Mouse (Mus musculus): ENCODE results near the gene Slc22a26.
"Not testable (repeated sequence)": the region's sequence is repeated elsewhere in the genome, so short reads cannot be mapped to it uniquely, and the experiment has no call there.

Slc22a26 gene

DNA sequence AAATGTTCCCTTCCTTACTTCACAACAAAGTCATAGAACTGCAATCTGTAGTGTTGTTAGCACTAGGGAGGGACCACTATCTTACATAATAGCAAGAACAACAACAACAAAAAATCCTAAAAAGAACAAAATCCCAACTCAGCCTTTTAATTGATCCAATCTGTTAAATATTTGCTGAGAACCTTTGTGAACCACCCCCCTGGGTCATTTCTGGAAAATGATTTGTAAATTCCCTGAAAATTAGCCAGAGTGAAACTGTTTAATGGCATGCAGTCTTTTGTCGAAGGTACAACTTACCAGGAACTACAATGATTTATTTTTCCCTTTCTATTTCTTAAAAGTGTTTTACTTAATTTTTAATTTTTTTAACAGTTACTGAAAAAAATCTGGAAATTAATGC lies at the start of gene Slc22a26:
TSS of gene Slc22a26 (minus strand) at position 97 of the 400 bp plus-strand sequence.
- no peak for DNase-seq (ENCODE audit: low spot score in 2 of 2)

DNA sequence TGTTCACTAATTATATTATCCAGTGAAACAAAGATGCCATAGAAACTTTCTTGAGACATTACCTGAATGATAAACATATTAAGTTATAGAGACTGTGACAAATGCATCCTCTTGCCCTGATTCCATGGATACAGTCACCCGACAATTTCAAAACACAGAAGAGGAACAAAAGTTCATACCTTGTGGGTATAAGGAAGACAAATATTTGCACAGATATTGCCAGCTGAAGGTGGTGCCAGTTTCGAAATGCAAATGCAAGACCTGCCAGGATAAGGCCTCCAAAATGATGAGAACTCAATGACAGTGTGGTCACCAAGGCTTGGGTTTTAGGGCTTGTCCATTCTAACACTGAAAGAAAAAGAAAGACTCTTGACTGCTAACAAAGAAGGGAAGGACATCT lies 27.4 kb upstream of the Slc22a26 start:
- DNase-seq (ENCODE audit: low spot score in 2 of 2): no peak

GRCm38 (mm10) chr19:7790571-7790970 lies 11.9 kb downstream of the Slc22a26 start:
- DNase-seq (ENCODE audit: low spot score in 2 of 2): no peak

DNA sequence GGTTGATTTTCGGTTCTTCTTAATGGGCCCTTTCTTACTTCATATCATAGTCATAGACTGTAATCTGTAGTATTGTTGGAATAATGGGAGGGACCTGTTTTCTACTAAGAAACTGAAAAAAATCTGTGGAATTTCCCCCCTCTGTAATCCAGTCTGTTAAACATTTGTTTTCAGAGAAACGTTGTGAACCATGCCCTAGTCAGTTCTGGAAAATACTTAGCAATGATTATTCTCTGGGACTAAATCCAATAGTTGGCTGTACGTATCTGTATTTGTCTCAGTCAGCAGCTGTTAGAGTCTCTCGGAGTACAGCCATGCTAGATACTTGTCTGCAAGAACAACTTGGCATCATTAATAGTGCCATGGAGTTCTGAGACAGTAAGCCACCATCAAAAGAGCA lies 27.2 kb downstream of the Slc22a26 start:
- no peak for DNase-seq (ENCODE audit: low spot score in 2 of 2)

GRCm38 (mm10) chr19:7766124-7766523 lies 36.3 kb downstream of the Slc22a26 start:
- DNase-seq (ENCODE audit: low spot score in 2 of 2): no peak

GRCm38 (mm10) chr19:7765599-7765998 lies 36.9 kb downstream of the Slc22a26 start:
- no peak for DNase-seq (ENCODE audit: low spot score in 2 of 2)

DNA sequence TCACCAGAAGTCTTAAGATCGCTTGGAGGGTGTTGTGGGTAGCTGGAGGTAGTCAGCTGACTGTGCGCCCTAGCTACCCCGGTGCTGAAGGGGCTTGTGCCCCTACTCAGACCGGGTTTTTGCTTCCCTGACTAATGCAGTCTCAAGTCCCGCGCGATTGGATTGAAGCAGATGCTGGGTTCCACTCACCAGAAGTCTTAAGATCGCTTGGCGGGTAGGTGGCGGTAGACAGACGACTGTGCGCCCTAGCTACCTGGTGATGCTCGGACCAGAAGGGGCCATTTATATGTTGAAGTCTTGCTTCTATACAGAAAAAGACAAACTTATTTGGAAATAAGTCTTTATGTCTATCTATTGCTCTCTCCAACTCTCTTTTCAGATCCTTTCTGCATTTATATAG lies 49.1 kb downstream of the Slc22a26 start:
- not testable (repeated sequence) for DNase-seq (ENCODE audit: low spot score in 2 of 2)

Data from spleen, postnatal 14 days (tissue).